ENCODE assay signal across 13 mouse cellular contexts in the genomic region with DNA sequence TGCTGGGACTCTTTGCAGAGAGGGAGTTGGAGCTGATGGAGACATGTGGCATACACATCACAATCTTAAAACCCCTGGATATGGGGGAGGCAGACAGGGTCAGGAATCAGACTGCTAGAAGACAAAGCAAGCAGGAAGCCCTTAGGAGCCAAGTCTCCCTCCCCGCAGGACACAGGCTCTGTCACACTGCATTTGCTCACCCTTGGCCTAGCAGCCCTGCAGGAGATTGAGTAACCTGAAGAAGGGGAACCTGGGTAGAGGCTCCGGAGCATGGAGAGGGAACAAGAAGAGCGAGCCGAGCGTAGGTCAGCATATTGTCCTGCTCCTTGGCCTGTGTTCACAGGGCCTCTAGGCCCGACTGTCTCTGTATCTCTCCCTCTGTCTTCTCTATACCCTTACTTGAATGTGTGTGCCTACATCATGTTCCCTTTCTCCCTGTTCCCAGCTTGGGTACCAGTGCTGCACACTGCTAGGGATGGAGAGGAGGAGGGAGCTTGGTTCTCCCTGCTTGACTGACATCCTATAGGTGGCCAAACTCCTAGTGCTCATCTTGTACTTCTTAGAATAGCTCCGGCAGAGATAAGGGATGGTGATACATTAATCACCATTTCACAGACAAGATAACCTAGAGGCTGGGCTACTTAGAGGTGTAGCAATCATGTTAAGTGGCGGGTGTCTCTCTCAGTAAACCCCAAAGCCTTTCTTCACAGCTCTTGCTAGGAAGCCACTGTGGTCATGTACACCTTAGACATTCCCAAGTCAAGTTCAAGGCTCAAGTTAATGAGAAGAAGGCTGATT. TPM values are rescaled to one million over a fixed set of nuclear protein-coding genes. Genes with fewer than 3 reads are reported as not detected.
DNase-seq lines count a peak whose midpoint lies in the region; ATAC-seq and TF ChIP-seq lines count a peak whose summit lies in the region.
"Had no signal": no experiment of that assay in that cellular context is flagged by ENCODE, and none has a peak within 500 bp of the region (broad histone marks: within the 10 kb centered on the region; RNA-seq: fewer than 3 reads in every experiment).

No protein-coding gene starts in this region.

- TF ChIP-seq RAD21 in MEL (IDR thresholded peaks at IDR 0.05; ENCODE audit: low read depth, low read length): no peak

- peaks cover 16 to 21% of the 10 kb centered on the region in 2 experiments for H3K4me1 ChIP-seq in MEL (ENCODE audit: control insufficient read depth in 1 of 2, insufficient read depth in 2 of 2, low read length in 2 of 2)
- peaks cover 59% of the 10 kb centered on the region for H3K4me1 ChIP-seq in heart, embryonic 15.5 days (replicated peaks)
- peaks cover 59% of the 10 kb centered on the region for H3K4me1 ChIP-seq in liver, embryonic 12.5 days

- 62% methylated on average over 8 of the region's 8 CpGs for WGBS in heart, embryonic 15.5 days
- 49% methylated on average over 8 of the region's 8 CpGs for WGBS in liver, embryonic 12.5 days (ENCODE audit: insufficient replicate concordance)

- H3K36me3 ChIP-seq in MEL (ENCODE audit: control insufficient read depth in 1 of 2, insufficient read depth in 2 of 2, low read length in 2 of 2): peaks cover 0 to 21% of the 10 kb centered on the region in 2 experiments; a peak in 2 of 4 replicates
- H3K36me3 ChIP-seq in heart, embryonic 15.5 days: no peaks in the 10 kb centered on the region
- H3K36me3 ChIP-seq in liver, embryonic 12.5 days: no peaks in the 10 kb centered on the region
- H3K36me3 ChIP-seq: midbrain, embryonic 12.5 days had no signal

- peak; percentile 53 for DNase-seq in cerebellum, adult 9-11 months
- DNase-seq in cerebellum, postnatal 4 days (ENCODE audit: low spot score in 2 of 2): no peak
- no peak for DNase-seq in MEL (ENCODE audit: low read depth, low spot score)
- DNase-seq in frontal cortex, postnatal 36 days (ENCODE audit: low spot score in 2 of 2): no peak
- DNase-seq in right cerebral cortex, postnatal 36 days (ENCODE audit: low spot score in 2 of 2): no peak
- no peak for DNase-seq in adrenal gland, adult (ENCODE audit: inconsistent age in 2 of 2, low spot score in 1 of 2)
- DNase-seq: retina, postnatal 1 day had no signal

- H3K4me2 ChIP-seq in heart, embryonic 15.5 days: peak overlapping the region; percentile 29
- no peak overlapping the region for H3K4me2 ChIP-seq in liver, embryonic 12.5 days
- H3K4me2 ChIP-seq: midbrain, embryonic 12.5 days had no signal

- H3K4me3 ChIP-seq in MEL (ENCODE audit: control insufficient read depth in 1 of 2, insufficient read depth in 1 of 2, low read depth in 2 of 2, low read length in 2 of 2): no peak overlapping the region
- H3K4me3 ChIP-seq in heart, embryonic 15.5 days: 0 out of 2 replicates have a peak overlapping the region, but pooled peaks have one; percentile 1
- no peak overlapping the region for H3K4me3 ChIP-seq in liver, embryonic 12.5 days
- H3K4me3 ChIP-seq: midbrain, embryonic 12.5 days had no signal

- peaks cover 32% of the 10 kb centered on the region for H3K79me2 ChIP-seq in MEL (ENCODE audit: control insufficient read depth, insufficient read depth, low read length, poor library complexity)

- H3K27ac ChIP-seq in MEL (ENCODE audit: control insufficient read depth, low read depth, low read length): no peak overlapping the region
- H3K27ac ChIP-seq in heart, embryonic 15.5 days: peak overlapping the region; percentile 51; the same call in 1 of the 2 replicates
- no peak overlapping the region for H3K27ac ChIP-seq in liver, embryonic 12.5 days
- H3K27ac ChIP-seq: midbrain, embryonic 12.5 days had no signal

- no peak for TF ChIP-seq CTCF in MEL (IDR thresholded peaks at IDR 0.05 in 2 of 3, conservative IDR thresholded peaks at IDR 0.05 in 1 of 3; ENCODE audit: control insufficient read depth in 1 of 3, insufficient read depth in 1 of 3, low read depth in 2 of 3, low read length in 3 of 3, poor library complexity in 1 of 3, severe bottlenecking in 1 of 3)

- ATAC-seq in heart, embryonic 15.5 days (replicated peaks; ENCODE audit: insufficient number of reproducible peaks, insufficient read depth, low FRiP score, low read depth): no peak
- ATAC-seq in liver, embryonic 12.5 days: peak; percentile 28; the same call in 1 of the 2 replicates

- TF ChIP-seq POLR2A in MEL (IDR thresholded peaks at IDR 0.05; ENCODE audit: control insufficient read depth in 1 of 2, insufficient read depth in 1 of 2, low read depth in 1 of 2, low read length in 2 of 2, poor library complexity in 1 of 2): no peak

- peak; percentile 52 to 59; a peak in 3 of 4 replicates for TF ChIP-seq EP300 in MEL (IDR thresholded peaks at IDR 0.05; ENCODE audit: low read depth in 1 of 2, low read length in 2 of 2)

- no peaks in the 10 kb centered on the region for H3K9me3 ChIP-seq in MEL (replicated peaks; ENCODE audit: insufficient read depth, low read length)
- H3K9me3 ChIP-seq in heart, embryonic 15.5 days (replicated peaks): no peaks in the 10 kb centered on the region
- H3K9me3 ChIP-seq in liver, embryonic 12.5 days (replicated peaks): no peaks in the 10 kb centered on the region
- H3K9me3 ChIP-seq: midbrain, embryonic 12.5 days had no signal

- no peak overlapping the region for H3K9ac ChIP-seq in MEL (ENCODE audit: control insufficient read depth, low read depth, low read length, poor library complexity, severe bottlenecking)
- H3K9ac ChIP-seq in heart, embryonic 15.5 days: no peak overlapping the region
- H3K9ac ChIP-seq in liver, embryonic 12.5 days: no peak overlapping the region
- H3K9ac ChIP-seq: midbrain, embryonic 12.5 days had no signal

- H3K27me3 ChIP-seq in MEL (ENCODE audit: control insufficient read depth in 1 of 2, insufficient read depth in 2 of 2, low read length in 2 of 2): no peaks in the 10 kb centered on the region
- H3K27me3 ChIP-seq in heart, embryonic 15.5 days: no peaks in the 10 kb centered on the region
- no peaks in the 10 kb centered on the region; the same call in 1 of the 2 replicates for H3K27me3 ChIP-seq in liver, embryonic 12.5 days (replicated peaks)

TF ChIP-seq in MEL, 35 proteins besides CTCF, POLR2A, EP300 and RAD21:
- TF ChIP-seq POLR2AphosphoS5 (IDR thresholded peaks at IDR 0.05; ENCODE audit: borderline replicate concordance, low read depth, low read length): no peak
- TF ChIP-seq ETS1 (IDR thresholded peaks at IDR 0.05; ENCODE audit: low read depth, low read length): peak; percentile 55
- peak; percentile 56; the same call in 1 of the 2 replicates for TF ChIP-seq TCF12 (IDR thresholded peaks at IDR 0.05; ENCODE audit: low read depth, low read length)
- 0 out of 2 replicates have a peak, but pooled peaks have one; percentile 50 for TF ChIP-seq SIN3A (IDR thresholded peaks at IDR 0.05; ENCODE audit: low read length)
- TF ChIP-seq RCOR1 (IDR thresholded peaks at IDR 0.05; ENCODE audit: low read depth, low read length): peak; percentile 71
- TF ChIP-seq MEF2A (IDR thresholded peaks at IDR 0.05; ENCODE audit: extremely low read depth, insufficient replicate concordance, low read depth, low read length, poor library complexity, severe bottlenecking): peak; percentile 81; the same call in 1 of the 2 replicates
- TF ChIP-seq MAX (IDR thresholded peaks at IDR 0.05; ENCODE audit: low read length): no peak
- peak; percentile 90 for TF ChIP-seq GATA1 (IDR thresholded peaks at IDR 0.05; ENCODE audit: low read depth, low read length)

RNA-seq across cellular contexts. Expression of gene Arhgef2, which starts 12.5 kb away (rescaled TPM):
- total RNA-seq in MEL (2012; rRNA removed): 113 and 131 TPM in 2 replicates
- polyA plus RNA-seq in MEL (2012; ENCODE audit: insufficient read depth in 1 of 2, insufficient read length in 2 of 2, low read depth in 1 of 2, low replicate concordance in 2 of 2, missing spikeins in 1 of 2): 100 to 1,000 TPM in 1 of 2 experiments, not detected in 1; 183 TPM
- 72.8 and 82.5 TPM in 2 replicates for polyA plus RNA-seq in heart, embryonic 15.5 days (2015; fragmentation: Nextera tagmentation; extraction: Ambion mirVana)
- 30.5 and 33.0 TPM in 2 replicates for polyA plus RNA-seq in liver, embryonic 12.5 days (2016; fragmentation: Nextera tagmentation; extraction: Ambion mirVana)

RNA-seq across cellular contexts. Expression of gene Rxfp4, which starts 34.7 kb away (rescaled TPM):
- total RNA-seq in MEL (2012; rRNA removed): 0.08 TPM in 1 of 2 replicates, not detected in the other
- under 1 TPM in 1 of 2 experiments, not detected in 1; 0.06 TPM for polyA plus RNA-seq in MEL (2012; ENCODE audit: insufficient read depth in 1 of 2, insufficient read length in 2 of 2, low read depth in 1 of 2, low replicate concordance in 2 of 2, missing spikeins in 1 of 2)
- not detected in 2 replicates for polyA plus RNA-seq in heart, embryonic 15.5 days (2015; fragmentation: Nextera tagmentation; extraction: Ambion mirVana)
- polyA plus RNA-seq in liver, embryonic 12.5 days (2016; fragmentation: Nextera tagmentation; extraction: Ambion mirVana): not detected in 2 replicates
- total RNA-seq: left cerebral cortex, adult 8-10 months had no signal
- polyA plus RNA-seq: gonadal fat pad, adult 2 months; midbrain, embryonic 12.5 days; stomach, embryonic 14.5 days had no signal

RNA-seq across cellular contexts. Expression of gene Ssr2, which starts 42.6 kb away (rescaled TPM):
- total RNA-seq in MEL (2012; rRNA removed): 500 and 594 TPM in 2 replicates
- 100 to 1,000 TPM; 176 to 706 TPM for polyA plus RNA-seq in MEL (2012; ENCODE audit: insufficient read depth in 1 of 2, insufficient read length in 2 of 2, low read depth in 1 of 2, low replicate concordance in 2 of 2, missing spikeins in 1 of 2)
- polyA plus RNA-seq in heart, embryonic 15.5 days (2015; fragmentation: Nextera tagmentation; extraction: Ambion mirVana): 164 and 178 TPM in 2 replicates
- polyA plus RNA-seq in liver, embryonic 12.5 days (2016; fragmentation: Nextera tagmentation; extraction: Ambion mirVana): 172 and 177 TPM in 2 replicates
